Mouse (Mus musculus): ENCODE measurements around the gene Apmap.
"Not testable (repeated sequence)": the region's sequence is repeated elsewhere in the genome, so short reads cannot be mapped to it uniquely, and the experiment has no call there.

Apmap gene

DNA sequence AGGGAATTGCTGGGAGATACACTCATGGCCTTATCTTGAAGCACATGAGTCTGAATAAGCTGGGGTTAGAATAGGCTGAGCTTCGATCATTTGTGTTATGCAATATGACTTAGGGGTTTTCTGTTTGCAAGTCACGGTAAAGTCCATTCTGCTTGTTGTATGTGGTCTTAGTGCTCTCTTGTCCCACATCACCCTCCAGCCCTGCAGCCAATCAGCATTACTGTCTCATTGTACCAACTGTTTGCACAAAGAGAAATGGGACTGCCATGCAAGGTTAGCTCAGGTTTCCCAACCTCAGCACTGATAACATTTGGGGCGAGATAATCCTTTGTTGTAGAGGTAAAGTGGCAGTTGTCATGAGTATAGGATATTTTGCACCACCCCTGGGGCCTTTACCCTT is 1.7 kb upstream of the Apmap start:
- no peak for DNase-seq

DNA sequence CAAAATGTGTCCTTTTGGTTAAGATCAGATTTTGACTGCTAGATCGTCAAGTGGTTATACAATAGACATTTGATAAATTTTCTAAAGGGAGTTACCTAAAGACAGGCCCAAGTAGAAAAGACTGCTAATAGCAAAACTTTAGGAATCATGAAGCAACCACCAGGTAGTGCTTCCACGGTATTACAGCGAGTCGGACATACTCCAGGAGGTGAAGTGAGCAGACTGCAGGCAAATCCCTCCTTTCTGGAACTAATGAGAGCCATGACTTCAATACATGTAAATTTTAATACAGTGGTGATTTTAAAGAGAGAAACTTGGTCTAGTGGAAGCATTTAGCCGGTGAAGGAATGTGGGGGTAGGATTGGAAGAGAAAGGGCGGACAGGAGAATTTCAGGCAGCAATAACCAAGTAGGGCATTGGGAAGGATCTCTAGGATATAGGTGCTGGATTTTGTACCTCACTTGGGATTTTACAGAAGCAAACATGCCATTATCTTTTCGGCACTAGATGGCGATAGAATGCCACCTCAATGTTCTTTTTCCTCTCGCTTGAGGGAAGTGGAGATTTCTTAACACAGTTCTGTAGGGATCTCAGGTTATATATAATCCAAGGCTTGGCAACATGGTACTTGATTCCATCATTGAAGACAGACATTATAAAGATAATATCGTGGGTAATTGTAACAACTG is 649 bp upstream of the Apmap start:
- DNase-seq, result peak; percentile 66

DNA sequence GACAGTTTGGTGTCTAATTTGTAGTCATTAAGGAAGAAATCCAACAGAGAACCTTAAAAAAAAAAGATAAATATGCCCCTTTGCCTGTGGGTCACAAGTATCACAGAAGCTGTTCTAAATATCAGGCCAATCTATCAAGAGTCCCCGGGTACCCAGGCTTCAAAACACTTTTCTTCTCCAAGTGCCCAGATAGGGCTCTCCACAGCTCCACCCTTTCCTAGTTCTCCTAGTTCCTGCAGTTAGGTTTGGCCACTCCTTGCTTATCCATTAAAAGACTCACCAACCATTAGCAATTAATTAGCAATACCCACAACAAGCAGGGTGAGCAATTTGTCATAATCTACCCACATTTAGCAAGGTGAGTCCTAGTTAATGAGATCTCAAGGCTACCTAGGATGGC is 1.3 kb downstream of the Apmap start:
- DNase-seq, result no peak

DNA sequence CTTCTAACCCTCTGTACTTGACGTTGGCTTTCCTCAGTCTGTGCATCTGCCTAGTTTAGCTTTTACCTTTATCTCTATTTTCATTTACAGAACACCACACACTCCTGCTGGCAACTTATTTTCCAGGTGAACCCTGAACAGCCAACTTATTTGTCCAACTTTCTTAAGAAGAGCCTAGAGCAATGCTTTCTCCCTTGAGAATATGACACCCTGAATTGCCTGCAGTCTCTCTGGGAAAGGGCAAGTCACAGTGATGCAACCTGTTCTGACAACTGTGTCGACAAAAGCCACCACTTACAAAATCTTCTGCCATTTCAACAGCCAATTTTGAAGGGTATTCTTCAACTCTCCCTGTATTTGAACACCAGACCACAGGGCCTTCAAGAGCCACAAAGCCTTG is 3.6 kb downstream of the Apmap start:
- DNase-seq, result no peak

DNA sequence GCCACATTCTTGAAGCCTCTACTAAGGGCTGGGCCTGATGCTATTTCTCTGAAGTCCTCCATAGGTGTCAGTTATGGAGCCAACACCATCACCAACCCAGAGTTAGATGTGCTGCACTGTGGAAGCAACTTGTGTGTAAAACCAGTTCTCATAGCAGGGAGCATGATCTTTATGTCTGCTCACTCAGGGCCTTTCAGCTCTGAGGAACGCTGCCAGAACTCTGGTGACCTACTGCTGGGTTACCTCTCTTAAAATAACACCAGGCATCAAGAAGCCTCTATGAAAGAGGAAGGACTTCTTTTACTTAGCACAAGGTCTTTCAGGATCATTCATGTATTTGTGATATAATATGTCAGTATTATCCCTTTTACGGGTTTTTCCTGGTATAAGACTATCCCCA is 6.2 kb downstream of the Apmap start:
- no peak for DNase-seq

DNA sequence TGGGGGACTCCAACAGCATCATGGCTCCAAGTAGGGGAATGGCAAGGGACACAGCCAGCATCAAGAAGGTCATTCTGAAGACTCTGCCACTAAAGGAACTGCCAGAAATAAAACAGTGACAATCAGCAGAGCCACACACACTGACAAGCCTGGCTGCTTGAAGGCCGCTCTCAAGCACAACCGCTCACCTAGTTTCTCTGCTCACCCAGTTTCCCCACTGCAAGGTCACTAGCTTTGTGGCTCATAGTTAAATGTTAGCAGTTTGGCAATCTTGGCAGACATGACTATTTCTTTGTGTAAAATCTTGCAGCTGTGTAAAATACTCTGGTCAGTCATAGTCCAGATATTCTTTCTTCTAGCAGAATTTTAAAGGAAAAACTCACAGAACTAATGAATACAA is 8.1 kb downstream of the Apmap start:
- no peak for DNase-seq

DNA sequence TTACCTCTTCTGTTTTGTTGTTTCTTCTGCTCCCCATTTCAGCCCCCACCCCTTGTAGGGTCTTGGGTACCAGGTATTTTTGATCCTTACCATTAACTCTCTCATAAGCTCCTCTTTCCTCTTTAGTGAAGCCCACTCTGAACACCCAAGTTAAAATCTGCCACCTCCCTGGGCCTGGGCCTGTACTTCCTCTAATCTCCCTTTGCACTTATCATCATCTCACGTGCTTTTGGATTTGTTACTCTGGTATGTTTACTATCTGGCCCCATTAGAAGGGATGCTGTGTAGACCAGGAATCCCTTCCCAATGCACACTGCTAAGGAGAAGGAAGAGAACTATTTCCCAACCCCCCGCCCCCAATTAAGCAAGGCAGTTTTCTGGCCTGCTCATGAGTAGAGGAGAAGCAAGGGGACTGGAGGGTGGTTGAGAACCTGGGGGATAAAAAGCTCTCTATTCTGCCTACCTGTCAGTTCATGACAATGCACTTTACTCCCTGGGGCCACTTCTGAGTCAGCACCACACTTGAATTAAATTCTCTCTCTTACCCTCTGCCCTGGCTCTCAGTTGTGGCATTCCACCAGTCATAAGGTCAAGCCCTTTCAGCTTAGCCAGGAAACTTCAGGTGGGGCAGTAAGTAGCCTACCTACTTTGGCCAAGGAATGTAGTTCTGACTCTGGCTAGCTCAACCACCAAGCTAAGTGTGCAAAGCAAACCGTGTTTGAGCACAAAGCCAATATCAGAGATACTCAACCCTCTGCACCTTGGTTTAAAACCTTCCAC is 12.8 kb downstream of the Apmap start:
- no peak for DNase-seq

DNA sequence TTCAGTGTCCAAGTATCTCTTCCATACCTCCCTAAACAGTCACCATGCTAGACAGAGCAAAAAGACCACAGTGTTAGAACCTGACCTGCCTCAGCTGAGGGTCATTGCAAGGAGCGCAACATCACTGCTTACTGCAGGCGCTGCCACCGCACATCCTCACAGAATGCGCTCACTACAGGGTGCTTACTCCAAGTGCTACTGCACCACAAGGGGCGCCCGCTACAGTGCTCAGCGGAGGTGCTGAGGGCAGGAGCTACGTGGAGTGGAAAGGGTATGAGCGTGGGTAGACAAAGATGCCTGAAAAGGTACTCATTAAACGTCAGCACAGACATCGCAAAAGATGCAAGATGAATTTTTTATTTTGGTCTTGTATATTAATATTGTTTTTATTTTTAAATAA is 19.3 kb downstream of the Apmap start:
- no peak for DNase-seq

DNA sequence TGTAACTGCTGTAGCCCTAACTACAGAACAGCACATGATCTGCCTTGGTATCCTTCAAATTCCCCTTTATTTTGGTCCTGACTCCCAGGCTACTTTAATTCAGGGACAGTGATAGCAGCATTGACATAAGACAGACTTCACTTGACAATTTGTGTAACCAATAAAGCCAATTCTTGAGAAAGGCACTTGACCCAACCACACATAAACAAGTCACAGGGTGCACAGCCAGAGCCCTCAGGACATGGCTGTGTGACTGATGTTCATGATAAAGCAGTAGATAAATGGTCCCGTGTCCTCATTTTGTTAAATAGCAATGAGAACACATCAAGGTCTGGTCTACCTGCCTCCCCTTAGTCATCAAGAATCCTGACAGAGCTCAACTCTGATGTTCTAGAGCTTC is 28.7 kb downstream of the Apmap start:
- DNase-seq, result no peak

DNA sequence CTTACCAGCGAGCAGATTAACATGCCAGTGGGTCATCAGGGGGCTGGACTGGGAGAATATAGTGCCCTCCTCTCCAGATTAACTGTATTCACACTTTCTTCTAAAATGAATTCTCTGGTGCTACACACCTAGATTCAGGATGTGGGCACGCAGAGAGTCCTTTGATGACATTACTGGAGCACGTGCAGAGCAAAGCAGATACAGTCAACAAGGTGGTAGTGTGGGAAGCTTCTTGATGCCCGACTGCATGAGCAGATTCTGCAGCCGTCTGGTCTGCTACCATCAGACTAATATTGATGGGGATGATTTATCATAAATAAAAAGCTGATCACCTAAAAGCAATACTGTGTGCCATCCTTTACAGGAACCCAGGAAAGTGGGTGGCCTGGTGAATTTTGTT is 29.8 kb downstream of the Apmap start:
- peak; percentile 54 for DNase-seq

DNA sequence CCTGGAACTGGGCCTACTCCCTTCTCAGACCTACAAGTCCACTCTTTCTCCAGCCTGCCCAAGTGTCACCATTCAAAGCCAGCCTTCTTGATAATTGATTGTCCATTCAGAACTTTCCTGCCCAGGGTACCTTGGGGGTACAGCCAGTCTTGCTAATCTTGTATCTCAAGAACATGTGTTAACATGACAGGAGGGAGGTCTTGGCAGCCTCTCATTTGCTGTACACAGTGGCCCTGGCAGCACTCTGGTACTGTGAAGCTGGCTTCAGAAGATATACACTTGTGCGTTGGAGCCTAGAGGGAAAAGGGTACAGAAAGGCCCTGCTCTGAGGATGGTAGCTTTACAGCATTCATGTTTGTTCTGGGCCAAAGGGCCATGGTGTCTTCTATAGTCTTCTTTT is 32.1 kb downstream of the Apmap start:
- no peak for DNase-seq

DNA sequence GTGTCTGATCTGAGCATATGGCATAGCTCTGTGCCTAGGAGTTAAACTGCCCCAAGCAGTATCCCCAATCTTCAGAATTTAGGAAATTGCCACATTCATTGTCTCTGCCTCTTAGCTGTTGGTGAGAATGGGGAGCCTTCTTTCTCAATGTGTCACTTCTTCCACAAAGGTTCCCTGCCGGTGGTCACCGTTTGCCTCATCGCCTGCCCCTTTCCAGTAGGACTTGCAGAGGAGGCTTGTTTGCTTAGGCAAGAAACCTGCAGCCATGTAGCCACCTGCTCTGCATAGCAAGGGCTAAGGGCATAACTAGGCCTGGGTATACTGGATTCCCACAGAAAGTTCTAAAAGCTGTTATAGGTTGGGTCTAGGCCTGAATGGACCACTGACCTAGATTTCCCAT is 35.9 kb downstream of the Apmap start:
- DNase-seq, result no peak

DNA sequence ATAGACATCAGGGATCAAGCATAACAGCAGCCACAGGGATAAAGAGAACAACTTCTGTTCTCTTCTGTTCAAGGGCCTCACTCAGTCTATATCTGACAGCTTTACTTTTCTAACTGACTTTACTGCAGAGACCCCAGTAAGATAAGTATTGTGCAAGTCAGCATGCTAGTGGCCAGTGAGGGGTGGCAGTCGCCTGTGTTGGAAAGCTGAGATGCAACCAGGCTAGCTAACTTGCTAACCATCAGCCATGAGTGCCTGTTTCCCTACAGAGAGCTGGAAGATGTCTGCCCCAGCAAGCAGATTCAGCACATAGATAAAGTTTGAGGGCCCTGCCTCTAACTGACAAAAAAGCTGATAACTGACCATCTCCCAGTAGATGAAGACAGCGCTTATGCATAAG is 37.6 kb downstream of the Apmap start:
- DNase-seq, result no peak

DNA sequence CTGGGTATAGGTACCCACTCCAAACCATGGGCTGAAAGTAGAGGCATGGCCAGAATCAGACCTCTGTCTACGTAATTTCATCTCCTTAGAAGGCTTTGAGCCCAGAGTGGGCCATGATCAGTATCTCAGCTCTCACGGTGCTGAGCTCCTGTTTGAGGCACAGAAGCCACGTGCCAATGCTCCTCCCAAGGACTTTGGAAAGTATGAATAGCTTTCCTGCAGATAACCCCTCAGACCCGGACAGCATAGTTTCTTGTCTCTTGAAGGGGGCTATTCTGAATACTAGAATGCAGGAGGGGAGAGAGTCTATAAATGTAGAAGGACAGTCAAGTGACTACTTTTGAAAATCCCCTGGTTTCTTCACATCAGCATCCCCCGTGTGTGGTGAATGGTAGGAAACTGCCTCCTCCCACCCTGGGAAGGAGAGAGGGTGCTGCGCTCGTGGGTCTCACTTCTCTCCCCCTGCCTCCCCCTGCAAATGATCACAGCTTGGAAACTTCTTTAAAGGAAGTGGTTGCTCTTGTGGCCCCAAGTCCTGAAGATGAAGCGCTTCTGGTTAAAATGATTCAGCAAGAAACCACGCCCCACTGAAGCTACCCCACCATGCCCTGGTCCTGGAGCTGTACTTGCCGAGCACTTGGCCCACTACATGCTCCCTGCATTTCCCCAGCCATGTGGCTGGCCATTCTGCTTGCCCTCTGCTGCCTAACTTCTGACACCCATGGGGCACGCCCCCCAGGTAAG is 38.3 kb downstream of the Apmap start, which contains the start of gene Cst7:
Gene Cst7, plus strand, starts transcription at position 569 of the 744 bp plus-strand sequence.
- DNase-seq, result peak; percentile 43

DNA sequence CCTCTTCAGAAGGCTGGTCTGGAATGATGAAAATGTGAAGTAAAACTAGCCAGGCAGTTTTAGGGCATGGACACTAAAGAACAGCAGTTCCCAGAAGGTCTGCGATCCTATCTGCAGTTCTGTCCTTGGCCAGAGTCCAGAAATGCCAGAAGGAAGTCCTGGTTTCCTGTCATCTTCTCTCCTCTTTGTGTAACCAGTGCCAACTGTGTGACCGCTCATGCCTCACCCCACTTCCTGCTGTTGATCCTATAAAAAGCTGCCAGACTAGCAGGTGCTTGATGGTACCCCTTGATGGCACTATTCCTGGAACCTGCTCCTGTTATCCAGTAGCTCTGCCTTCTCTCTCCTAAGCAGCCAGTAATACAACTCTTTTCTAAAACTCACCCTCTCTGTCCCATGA is 41.3 kb downstream of the Apmap start:
- DNase-seq, result no peak

DNA sequence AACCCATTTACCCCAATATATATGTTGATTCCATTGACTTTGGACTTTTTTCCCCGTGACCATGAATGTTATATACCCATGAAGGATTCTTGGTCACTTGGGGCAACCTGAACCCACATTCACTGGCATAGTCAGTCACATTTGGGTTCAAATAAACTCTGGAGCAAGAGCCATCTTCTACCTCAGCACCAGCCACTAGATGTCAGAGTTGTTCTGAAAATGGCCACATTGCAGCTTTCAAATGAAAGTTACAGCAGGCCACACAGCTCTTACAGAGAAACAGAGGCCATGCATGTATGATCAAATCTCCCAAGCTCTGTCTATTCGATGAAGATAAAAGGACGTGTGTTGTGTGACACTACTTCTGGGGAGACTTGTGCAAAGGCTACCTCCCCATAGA is 49.8 kb downstream of the Apmap start:
- DNase-seq, result peak; percentile 53

DNA sequence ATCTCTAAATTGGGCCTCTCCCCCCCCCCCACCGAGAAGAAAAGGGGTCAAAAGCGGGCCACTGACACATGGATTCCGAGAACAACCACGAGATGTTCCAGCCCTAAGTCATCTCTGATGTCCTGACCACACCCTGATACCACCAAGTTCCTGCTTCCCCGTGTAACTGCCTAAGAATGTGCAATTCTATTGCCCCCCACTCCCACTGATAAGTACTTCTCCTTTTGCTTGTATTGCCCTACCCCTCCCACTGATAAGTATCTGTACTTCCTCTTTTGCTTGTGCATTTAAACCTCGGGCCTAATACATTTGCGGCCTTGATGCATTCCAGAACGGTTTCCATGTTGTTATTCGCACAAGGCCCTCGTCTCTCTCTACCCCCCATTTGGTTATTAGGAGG is 58.8 kb downstream of the Apmap start:
- not testable (repeated sequence) for DNase-seq
